Mouse (Mus musculus): ENCODE measurements around the gene Gm20683.

DNA sequence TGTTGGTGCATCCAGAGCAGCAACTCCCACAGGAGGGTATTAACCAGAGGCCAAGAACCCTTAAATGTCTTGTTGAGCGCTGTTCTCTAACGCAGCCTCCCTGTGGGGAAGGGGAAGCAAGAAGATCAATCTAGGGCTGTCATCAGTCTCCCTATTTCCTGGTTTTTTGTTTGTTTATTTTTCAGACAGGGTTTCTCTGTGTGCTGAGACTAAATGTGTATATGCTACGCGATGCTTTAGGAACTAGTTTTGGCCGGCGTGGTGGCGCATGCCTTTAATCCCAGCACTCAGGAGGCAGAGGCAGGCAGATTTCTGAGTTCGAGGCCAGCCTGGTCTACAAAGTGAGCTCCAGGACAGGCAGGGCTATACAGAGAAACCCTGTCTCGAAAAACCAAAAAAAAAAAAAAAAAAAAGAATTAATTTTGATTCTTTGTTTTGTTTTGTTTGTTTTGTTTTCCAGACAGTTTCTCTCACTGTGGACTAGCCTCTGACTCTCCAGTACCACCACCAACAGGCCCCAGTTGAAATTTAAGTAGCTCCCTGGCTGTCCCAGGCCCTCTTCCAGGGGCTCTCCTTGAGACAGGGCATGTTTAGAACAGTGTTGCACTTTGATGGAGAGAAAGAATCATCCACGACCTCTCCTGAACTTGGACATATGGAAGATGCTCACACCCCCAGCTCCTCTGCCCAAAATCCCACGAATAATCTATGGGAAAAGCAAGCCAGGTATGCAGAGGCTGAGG lies 32.0 kb upstream of the Gm20683 start:
- TF ChIP-seq CTCF (IDR thresholded peaks at IDR 0.05; ENCODE audit: low read depth, low read length): no peak
- no peak for TF ChIP-seq POLR2A (IDR thresholded peaks at IDR 0.05; ENCODE audit: extremely low read depth, insufficient read depth, low read length)

Measured in liver, adult 2 months (tissue).